ENCODE assay signal across 24 mouse cellular contexts in genomic region chr16:25268276-25268675, GRCm38 (mm10). TPM values are rescaled to one million over a fixed set of nuclear protein-coding genes. Genes with fewer than 3 reads are reported as not detected.
"Had no signal": no experiment of that assay in that cellular context is flagged by ENCODE, and none has a peak within 500 bp of the region (broad histone marks: within the 10 kb centered on the region; RNA-seq: fewer than 3 reads in every experiment).

No protein-coding gene starts in this region.

- H3K4me2 ChIP-seq: lung, embryonic 15.5 days; midbrain, embryonic 12.5 days; neural tube, embryonic 13.5 days; neural tube, embryonic 15.5 days had no signal

- H3K27me3 ChIP-seq: midbrain, embryonic 12.5 days; neural tube, embryonic 13.5 days; neural tube, embryonic 15.5 days had no signal

- H3K4me3 ChIP-seq: lung, embryonic 15.5 days; midbrain, embryonic 12.5 days; myocyte; neural tube, embryonic 13.5 days; neural tube, embryonic 15.5 days had no signal

- H3K4me1 ChIP-seq: lung, embryonic 15.5 days; megakaryocyte, embryonic 14.5 days; midbrain, embryonic 12.5 days had no signal

- H3K27ac ChIP-seq: lung, embryonic 15.5 days; macrophage; midbrain, embryonic 12.5 days; neural tube, embryonic 13.5 days; neural tube, embryonic 15.5 days had no signal

- H3K9me3 ChIP-seq: lung, embryonic 15.5 days; megakaryocyte, embryonic 14.5 days; midbrain, embryonic 12.5 days; neural tube, embryonic 13.5 days; neural tube, embryonic 15.5 days had no signal

- H3K36me3 ChIP-seq: lung, embryonic 15.5 days; midbrain, embryonic 12.5 days; neural tube, embryonic 13.5 days; neural tube, embryonic 15.5 days had no signal

- H3K9ac ChIP-seq: lung, embryonic 15.5 days; midbrain, embryonic 12.5 days; neural tube, embryonic 13.5 days; neural tube, embryonic 15.5 days had no signal

- ATAC-seq: lung, postnatal 0 days; midbrain, embryonic 16.5 days had no signal

- DNase-seq: lung, adult 2 months; lung, postnatal 14 days; lung, postnatal 36 days; midbrain, embryonic 14.5 days; retina, postnatal 1 day; right cerebral cortex, adult 18-20 months; right cerebral cortex, postnatal 25 days; right cerebral cortex, postnatal 4 days; spleen, adult 18-20 months; thymus, adult 18-20 months; thymus, postnatal 14 days; thymus, postnatal 36 days had no signal

RNA-seq across cellular contexts. Expression of gene Tprg, which starts 18.3 kb away (rescaled TPM):
- total RNA-seq: megakaryocyte progenitor cell, adult 5-6 weeks had no signal
- polyA plus RNA-seq: macrophage; midbrain, embryonic 12.5 days; midbrain, embryonic 14.5 days; midbrain, embryonic 16.5 days; myocyte; neural tube, embryonic 11.5 days; neural tube, embryonic 13.5 days; neural tube, embryonic 15.5 days; small intestine, adult 2 months had no signal
